Mouse (Mus musculus): ENCODE measurements around the gene Pld1. TPM values are rescaled to one million over a fixed set of nuclear protein-coding genes. Genes with fewer than 3 reads are reported as not detected.
A peak's percentile ranks its signal among the peaks of the same experiment; 100 is the strongest.

Pld1 gene
- polyA plus RNA-seq, 1 experiment from 2014 or later = 3.5 TPM

DNA sequence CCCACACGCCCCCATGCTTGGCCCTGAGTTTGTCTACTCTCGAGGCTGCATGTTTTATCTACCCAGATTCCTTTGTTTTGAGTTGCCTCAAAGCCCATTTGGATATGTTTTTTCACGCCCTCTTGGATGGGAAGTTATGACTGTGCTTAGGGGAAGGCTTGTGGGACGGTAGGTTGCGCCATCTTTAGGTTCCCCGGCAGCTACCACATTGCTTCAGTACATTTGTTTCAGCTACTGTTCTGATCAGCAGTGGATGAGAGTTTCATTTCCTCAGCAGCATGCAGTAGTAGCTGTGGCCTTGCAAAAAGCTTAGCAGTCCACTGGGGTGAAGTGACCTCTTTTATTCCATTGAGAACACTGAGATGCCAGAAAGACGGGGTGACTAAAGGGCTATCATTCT lies 73.7 kb downstream of the Pld1 start:
- H3K4me2 ChIP-seq (replicated peaks) = no peak overlapping the region
- peaks cover 3% of the 10 kb centered on the region; the same call in 1 of the 2 replicates for H3K4me1 ChIP-seq (replicated peaks)
- H3K9me3 ChIP-seq = no peaks in the 10 kb centered on the region; the same call in 1 of the 2 replicates
- no peak for ATAC-seq
- no peaks in the 10 kb centered on the region for H3K27me3 ChIP-seq
- H3K36me3 ChIP-seq = no peaks in the 10 kb centered on the region
- no peak overlapping the region for H3K9ac ChIP-seq (replicated peaks)
- H3K4me3 ChIP-seq (replicated peaks) = no peak overlapping the region
- WGBS = 84% methylated on average over 7 of the region's 7 CpGs
- H3K27ac ChIP-seq = no peak overlapping the region

DNA sequence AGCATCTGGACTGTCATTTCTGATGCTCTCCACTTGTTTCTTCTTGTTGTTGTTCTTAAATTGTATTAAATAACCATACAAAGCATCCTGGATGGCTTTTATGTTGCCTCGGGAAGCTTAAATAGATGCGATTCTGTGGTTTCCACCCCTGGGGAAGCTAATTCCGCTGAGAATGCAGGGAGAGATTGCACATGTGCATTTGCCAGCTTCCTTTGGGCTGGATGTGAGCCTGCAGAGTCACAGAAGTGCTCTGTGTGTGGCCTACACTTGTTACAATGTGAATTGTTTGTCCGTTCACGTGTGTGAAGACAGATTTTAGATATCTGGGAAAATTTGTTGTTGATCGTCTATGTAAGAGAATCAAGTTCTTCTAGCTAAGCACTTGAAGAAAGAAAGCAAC lies 74.9 kb downstream of the Pld1 start:
- Histone ChIP-seq H3K9me3 (no peaks in the 10 kb centered on the region; the same call in 1 of the 2 replicates), H3K9ac (replicated peaks) (no peak overlapping the region), H3K36me3 (no peaks in the 10 kb centered on the region), H3K27ac (no peak overlapping the region), H3K27me3 (no peaks in the 10 kb centered on the region), H3K4me2 (replicated peaks) (no peak overlapping the region), H3K4me1 (replicated peaks) (peaks cover 3% of the 10 kb centered on the region; the same call in 1 of the 2 replicates), H3K4me3 (replicated peaks) (no peak overlapping the region)
- 34% methylated on average over 6 of the region's 6 CpGs for WGBS
- no peak for ATAC-seq

DNA sequence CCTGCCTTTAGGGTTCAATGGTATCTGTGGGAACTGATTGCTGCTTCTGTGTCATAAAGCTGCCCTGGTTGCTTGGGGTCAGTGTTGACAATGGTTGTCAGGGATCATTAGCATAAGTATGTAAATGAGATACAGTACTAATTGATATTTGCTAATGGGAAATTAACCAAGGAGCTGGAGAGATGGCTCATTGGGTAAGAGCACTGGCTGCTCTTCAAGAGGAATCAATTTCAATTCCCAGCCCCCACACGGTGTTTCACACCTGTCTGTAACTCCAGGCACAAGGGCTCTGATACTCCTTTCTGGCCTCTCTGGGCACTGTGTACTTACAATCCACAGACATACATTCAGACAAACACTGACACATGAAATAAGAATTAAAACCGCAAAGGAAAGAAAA lies 78.5 kb downstream of the Pld1 start:
- Histone ChIP-seq H3K36me3 (no peaks in the 10 kb centered on the region), H3K4me3 (replicated peaks) (no peak overlapping the region), H3K4me2 (replicated peaks) (no peak overlapping the region), H3K27ac (no peak overlapping the region), H3K9me3 (no peaks in the 10 kb centered on the region; the same call in 1 of the 2 replicates), H3K9ac (replicated peaks) (no peak overlapping the region), H3K27me3 (no peaks in the 10 kb centered on the region), H3K4me1 (replicated peaks) (peaks cover 3% of the 10 kb centered on the region; the same call in 1 of the 2 replicates)
- ATAC-seq = no peak
- WGBS = 95% methylated on average over 2 of the region's 2 CpGs

DNA sequence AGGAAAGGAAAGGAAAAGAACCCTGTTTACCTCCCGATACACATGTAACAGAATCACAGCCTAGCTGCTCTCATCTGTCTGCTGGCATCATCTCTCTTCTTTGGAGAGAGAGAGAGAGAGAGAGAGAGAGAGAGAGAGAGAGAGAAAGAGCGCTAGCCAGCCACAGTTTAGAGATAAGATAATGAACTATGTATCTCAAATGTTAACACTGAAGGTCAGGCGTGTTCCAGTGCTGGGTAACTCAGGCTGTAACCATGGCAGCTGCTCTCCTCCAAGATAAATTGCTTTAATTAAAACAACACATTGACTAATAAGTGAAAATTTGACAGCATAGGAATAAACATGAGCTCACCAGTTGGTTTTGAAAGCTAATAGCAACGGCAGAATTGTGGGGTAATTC lies 81.2 kb downstream of the Pld1 start:
- H3K9ac ChIP-seq (replicated peaks) = no peak overlapping the region
- H3K9me3 ChIP-seq = no peaks in the 10 kb centered on the region; the same call in 1 of the 2 replicates
- no peak overlapping the region for H3K4me2 ChIP-seq (replicated peaks)
- no peak for ATAC-seq
- WGBS = 84% methylated on average over 4 of the region's 4 CpGs
- H3K36me3 ChIP-seq = no peaks in the 10 kb centered on the region
- H3K27ac ChIP-seq = no peak overlapping the region
- no peak overlapping the region for H3K4me3 ChIP-seq (replicated peaks)
- no peaks in the 10 kb centered on the region for H3K4me1 ChIP-seq (replicated peaks)
- no peaks in the 10 kb centered on the region for H3K27me3 ChIP-seq

DNA sequence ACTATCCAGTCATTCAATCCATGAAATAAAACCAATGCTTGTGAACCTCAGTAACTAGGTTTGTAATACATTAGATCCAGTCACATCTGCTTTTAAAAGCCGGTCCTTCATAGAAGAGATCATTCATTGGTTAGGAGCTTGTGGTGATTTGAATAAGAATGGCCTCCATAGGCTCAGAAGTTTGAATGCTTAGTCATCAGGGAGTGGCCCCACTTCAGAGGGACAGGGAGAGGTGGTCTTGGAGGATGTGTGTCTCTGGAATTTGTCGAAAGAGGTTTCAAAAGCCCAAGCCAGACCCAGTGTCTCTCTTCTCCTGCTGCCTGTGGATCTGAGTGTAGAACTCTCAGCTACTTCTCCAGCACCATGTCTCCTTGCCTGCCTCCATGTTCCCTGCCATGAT lies 81.9 kb downstream of the Pld1 start:
- ATAC-seq = no peak
- Histone ChIP-seq H3K4me1 (replicated peaks) (no peaks in the 10 kb centered on the region), H3K9me3 (no peaks in the 10 kb centered on the region), H3K27me3 (no peaks in the 10 kb centered on the region), H3K4me2 (replicated peaks) (no peak overlapping the region), H3K4me3 (replicated peaks) (no peak overlapping the region), H3K36me3 (no peaks in the 10 kb centered on the region), H3K9ac (replicated peaks) (no peak overlapping the region), H3K27ac (no peak overlapping the region)
- 82% methylated on average over 2 of the region's 2 CpGs for WGBS

DNA sequence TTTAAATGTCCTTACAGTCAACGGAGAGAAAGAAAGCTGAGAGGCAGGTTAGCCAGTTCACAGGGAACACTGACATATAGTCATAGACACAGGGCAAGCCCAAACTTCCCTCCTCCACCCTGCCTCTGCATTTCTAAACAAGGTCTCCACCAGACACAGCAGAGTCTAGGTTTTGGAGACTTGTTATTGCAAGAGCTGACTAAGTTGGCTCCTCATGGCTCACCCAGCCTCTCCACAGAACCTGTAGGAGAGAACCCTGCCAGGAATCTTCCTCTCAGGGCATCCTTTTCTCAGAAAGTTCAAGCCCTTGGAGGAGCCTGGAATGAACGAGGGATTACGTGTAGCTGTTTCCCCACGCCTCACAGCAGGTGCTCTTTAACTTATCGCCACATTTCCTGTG lies 83.7 kb downstream of the Pld1 start:
- whole genome bisulfite sequencing = 80% methylated on average over 5 of the region's 5 CpGs
- Histone ChIP-seq H3K4me3 (replicated peaks) (no peak overlapping the region), H3K27ac (no peak overlapping the region), H3K9ac (replicated peaks) (no peak overlapping the region), H3K4me1 (replicated peaks) (no peaks in the 10 kb centered on the region), H3K36me3 (no peaks in the 10 kb centered on the region), H3K27me3 (no peaks in the 10 kb centered on the region), H3K4me2 (replicated peaks) (no peak overlapping the region), H3K9me3 (no peaks in the 10 kb centered on the region)
- no peak for ATAC-seq

DNA sequence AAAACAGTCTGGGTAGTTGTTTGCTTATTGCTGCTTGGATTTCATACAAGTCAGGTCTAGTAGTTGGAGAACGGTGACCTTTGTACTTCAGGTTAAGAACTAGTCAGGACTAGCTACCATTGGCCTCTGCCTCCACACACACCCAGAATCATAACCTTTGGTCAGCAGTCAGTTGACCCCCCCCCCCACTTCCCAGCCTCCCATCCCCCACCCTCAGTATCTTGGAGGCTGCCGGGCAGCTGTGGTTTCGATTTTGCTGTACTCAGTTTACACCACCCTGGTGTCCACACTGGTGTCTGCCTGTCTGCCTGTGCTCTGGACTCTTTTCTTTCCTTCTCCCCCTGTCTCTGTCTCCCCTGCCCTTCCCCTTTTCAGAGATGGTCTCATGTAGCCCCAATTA lies 88.4 kb downstream of the Pld1 start:
- no peak for ATAC-seq
- Histone ChIP-seq H3K36me3 (no peaks in the 10 kb centered on the region), H3K27me3 (no peaks in the 10 kb centered on the region), H3K27ac (no peak overlapping the region), H3K4me1 (replicated peaks) (peaks cover 8% of the 10 kb centered on the region), H3K4me3 (replicated peaks) (no peak overlapping the region), H3K9ac (replicated peaks) (no peak overlapping the region), H3K4me2 (replicated peaks) (no peak overlapping the region), H3K9me3 (no peaks in the 10 kb centered on the region)
- WGBS = 84% methylated on average over 3 of the region's 3 CpGs

DNA sequence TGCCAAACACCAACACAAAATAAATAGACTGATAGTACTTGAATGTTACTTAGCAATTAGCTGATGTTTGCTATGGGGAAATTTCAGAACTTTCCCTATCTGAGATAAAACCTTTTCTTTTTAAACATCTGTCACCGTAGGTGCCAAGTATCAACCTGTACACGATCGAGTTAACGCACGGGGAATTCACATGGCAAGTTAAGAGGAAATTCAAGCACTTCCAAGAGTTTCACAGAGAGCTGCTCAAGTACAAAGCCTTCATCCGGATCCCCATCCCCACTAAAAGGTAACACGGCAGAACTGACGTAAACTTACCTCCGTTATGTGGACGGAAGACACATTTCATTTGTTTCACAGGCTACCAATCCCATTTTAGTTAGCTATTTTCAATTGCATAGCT lies 90.0 kb downstream of the Pld1 start:
- H3K9ac ChIP-seq (replicated peaks) = no peak overlapping the region
- H3K9me3 ChIP-seq = no peaks in the 10 kb centered on the region
- no peak for ATAC-seq
- H3K36me3 ChIP-seq = no peaks in the 10 kb centered on the region
- H3K4me3 ChIP-seq (replicated peaks) = no peak overlapping the region
- 95% methylated on average over 10 of the region's 10 CpGs for WGBS
- peaks cover 11% of the 10 kb centered on the region for H3K4me1 ChIP-seq (replicated peaks)
- H3K27me3 ChIP-seq = no peaks in the 10 kb centered on the region
- H3K4me2 ChIP-seq (replicated peaks) = no peak overlapping the region
- H3K27ac ChIP-seq = no peak overlapping the region

DNA sequence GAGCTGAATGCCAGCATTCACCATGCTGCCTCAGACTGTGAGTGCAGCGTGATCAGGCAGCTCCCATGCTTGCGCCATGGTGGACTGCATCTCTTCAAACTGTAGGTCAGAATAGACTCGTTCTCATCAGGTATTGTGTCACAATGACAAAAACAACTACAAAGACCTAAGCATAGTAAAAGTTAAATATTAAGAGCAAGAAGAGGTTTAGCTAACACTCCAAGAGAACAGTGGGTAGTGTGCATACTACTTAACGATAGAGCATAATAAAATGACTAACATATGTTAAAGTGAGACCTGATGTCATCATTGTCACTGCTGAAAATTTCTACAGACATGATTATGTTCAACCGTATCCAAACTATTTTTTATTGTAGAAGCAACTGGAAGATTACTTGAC lies 92.4 kb downstream of the Pld1 start:
- no peak for ATAC-seq
- H3K9me3 ChIP-seq = no peaks in the 10 kb centered on the region
- H3K4me1 ChIP-seq (replicated peaks) = peaks cover 11% of the 10 kb centered on the region
- no peak overlapping the region for H3K9ac ChIP-seq (replicated peaks)
- no peaks in the 10 kb centered on the region for H3K27me3 ChIP-seq
- no peak overlapping the region for H3K4me2 ChIP-seq (replicated peaks)
- no peak overlapping the region for H3K4me3 ChIP-seq (replicated peaks)
- WGBS = 87% methylated on average over 5 of the region's 5 CpGs
- no peaks in the 10 kb centered on the region for H3K36me3 ChIP-seq
- H3K27ac ChIP-seq = no peak overlapping the region

DNA sequence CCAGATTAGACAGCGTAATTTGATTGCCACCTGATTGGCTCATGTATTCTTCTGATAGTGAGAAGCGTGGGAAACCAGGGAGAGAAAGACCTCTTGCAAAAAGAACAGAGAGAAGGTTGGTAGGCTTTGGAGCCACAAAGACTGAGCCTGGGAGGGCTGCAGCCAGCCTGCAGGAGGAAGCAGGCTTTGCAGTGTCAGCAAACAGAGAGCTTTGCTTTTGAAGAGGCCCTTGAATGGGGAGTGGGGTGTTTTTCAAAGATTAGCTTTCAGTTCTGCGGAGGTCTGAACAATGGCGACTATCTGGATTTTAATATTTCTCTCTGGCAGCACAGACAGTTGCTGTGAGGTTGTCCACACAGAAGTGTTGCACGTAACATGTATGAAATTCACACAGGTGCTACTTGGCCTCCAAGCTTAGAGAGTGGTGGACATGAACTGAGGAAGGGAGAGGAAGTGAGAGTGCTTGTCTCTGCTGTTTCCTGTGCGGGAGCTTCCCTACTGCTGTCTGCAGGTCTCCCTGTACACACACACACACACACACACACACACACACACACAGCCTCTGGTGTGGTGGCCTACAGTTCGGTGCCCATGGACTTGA lies 93.2 kb downstream of the Pld1 start:
- no peak overlapping the region for H3K4me2 ChIP-seq (replicated peaks)
- WGBS = 31% methylated on average over 7 of the region's 7 CpGs
- H3K4me3 ChIP-seq (replicated peaks) = no peak overlapping the region
- no peaks in the 10 kb centered on the region for H3K36me3 ChIP-seq
- peak overlapping the region; percentile 44; the same call in 1 of the 2 replicates for H3K27ac ChIP-seq
- H3K9me3 ChIP-seq = no peaks in the 10 kb centered on the region
- peaks cover 11% of the 10 kb centered on the region for H3K4me1 ChIP-seq (replicated peaks)
- no peaks in the 10 kb centered on the region for H3K27me3 ChIP-seq
- no peak overlapping the region for H3K9ac ChIP-seq (replicated peaks)
- ATAC-seq = peak; percentile 50; the same call in 1 of the 2 replicates

DNA sequence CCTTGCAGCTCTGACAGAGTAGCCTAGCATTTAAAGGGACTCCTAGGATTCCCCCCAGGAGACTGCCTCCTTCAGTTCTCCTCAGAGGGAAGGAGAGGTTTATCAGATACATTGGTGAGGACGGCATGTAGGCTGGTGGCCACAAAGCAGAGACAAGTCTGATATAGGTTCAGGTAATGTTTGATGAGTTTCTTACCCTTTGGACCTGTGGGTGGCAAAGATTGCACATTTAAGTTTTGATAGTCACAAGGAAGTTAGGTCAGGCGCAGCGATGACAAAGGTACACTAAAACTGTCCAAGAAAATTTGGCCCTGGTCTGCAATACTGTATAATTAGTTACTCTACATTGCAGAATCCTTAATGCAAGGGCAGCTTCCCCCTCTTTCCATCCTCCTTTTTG lies 95.4 kb downstream of the Pld1 start:
- Histone ChIP-seq H3K4me1 (replicated peaks) (peaks cover 11% of the 10 kb centered on the region), H3K9me3 (no peaks in the 10 kb centered on the region), H3K4me3 (replicated peaks) (no peak overlapping the region), H3K27me3 (no peaks in the 10 kb centered on the region), H3K36me3 (no peaks in the 10 kb centered on the region), H3K27ac (no peak overlapping the region), H3K9ac (replicated peaks) (no peak overlapping the region), H3K4me2 (replicated peaks) (no peak overlapping the region)
- 91% methylated on average over 3 of the region's 3 CpGs for WGBS
- ATAC-seq = no peak

DNA sequence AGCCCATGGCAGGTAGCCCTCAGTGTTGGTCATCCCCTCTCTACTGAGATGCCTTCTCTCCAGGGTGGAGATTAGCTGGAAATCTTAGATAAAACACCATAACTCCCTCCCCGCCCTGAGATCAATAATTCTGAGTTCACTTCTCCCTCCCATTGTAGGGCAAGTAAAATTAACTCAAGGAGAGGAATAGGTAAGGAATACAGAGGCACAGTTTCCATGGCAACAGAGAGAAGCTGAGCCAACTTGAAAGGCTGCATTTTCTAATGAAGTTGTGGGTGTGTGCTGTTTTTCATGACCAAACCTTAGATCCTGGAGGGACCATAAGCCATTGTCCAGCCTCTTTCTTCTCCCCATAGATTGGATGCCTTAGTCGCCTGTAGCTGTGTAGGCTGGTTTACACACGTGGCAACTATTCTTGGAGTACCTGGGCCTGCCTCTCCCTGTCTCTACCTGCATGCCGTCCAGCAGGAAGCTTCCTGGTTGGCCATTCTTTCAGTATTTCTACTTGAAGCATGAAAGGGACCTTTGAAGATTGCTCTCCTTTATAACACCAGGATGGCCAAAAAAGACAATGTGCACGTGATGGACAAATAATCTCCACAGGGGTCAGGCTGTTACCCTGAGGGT lies 96.3 kb downstream of the Pld1 start:
- H3K9me3 ChIP-seq = no peaks in the 10 kb centered on the region
- H3K4me3 ChIP-seq (replicated peaks) = no peak overlapping the region
- H3K4me2 ChIP-seq (replicated peaks) = no peak overlapping the region
- no peaks in the 10 kb centered on the region for H3K36me3 ChIP-seq
- peaks cover 11% of the 10 kb centered on the region for H3K4me1 ChIP-seq (replicated peaks)
- WGBS = 62% methylated on average over 5 of the region's 5 CpGs
- no peak overlapping the region for H3K27ac ChIP-seq
- no peaks in the 10 kb centered on the region for H3K27me3 ChIP-seq
- ATAC-seq = 0 out of 2 replicates have a peak, but pooled peaks have one; percentile 37
- no peak overlapping the region for H3K9ac ChIP-seq (replicated peaks)
